Comparison of ENCODE assay signal across 8 mouse cellular contexts in the genomic region with DNA sequence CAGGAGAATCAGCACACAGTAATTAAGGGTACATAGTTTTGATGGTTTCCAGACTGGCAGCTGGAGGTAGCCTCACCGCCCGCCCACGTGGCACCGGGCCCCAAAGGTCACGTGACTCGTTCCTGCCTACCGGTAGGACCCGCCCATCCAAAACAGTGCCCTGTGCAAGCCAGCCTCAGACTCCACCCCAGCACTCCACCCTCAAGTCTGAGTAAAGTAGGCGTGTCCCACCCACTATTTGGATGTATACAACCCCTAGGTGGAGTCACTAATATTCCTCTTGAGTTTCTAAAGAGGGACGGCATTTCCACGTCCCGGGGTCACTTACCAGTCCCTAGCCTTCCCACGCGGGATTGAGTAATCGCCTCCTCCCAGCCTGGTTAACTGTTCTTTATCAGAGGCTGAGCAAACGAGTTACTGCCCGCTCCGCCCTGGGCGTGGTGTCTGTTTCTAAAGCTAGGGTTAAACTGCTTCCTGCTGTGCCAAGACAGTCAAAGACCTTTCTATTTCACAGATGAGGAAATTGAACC. TPM values are rescaled to one million over a fixed set of nuclear protein-coding genes. Genes with fewer than 3 reads are reported as not detected.
DNase-seq lines count a peak whose midpoint lies in the region; ATAC-seq and TF ChIP-seq lines count a peak whose summit lies in the region.

No protein-coding gene starts in this region.

- no peaks in the 10 kb centered on the region for H3K79me2 ChIP-seq in CH12.LX (replicated peaks; ENCODE audit: control insufficient read depth, extremely low read depth, insufficient read depth, poor library complexity, severe bottlenecking)

- peak overlapping the region; percentile 75 for H3K4me2 ChIP-seq in CH12.LX (ENCODE audit: insufficient read depth, low read depth, poor library complexity, severe bottlenecking)
- H3K4me2 ChIP-seq in forebrain, embryonic 12.5 days: peak overlapping the region; percentile 56
- peak overlapping the region; percentile 99 for H3K4me2 ChIP-seq in limb, embryonic 11.5 days (ENCODE audit: low read depth, severe bottlenecking)
- peak overlapping the region; percentile 51 for H3K4me2 ChIP-seq in midbrain, embryonic 12.5 days (replicated peaks)

- no peak; the same call in 1 of the 2 replicates for TF ChIP-seq RAD21 in CH12.LX (IDR thresholded peaks at IDR 0.05; ENCODE audit: low read depth, low read length)

- H3K27ac ChIP-seq in CH12.LX (ENCODE audit: insufficient read depth, low read depth): peak overlapping the region; percentile 50
- no peak overlapping the region for H3K27ac ChIP-seq in forebrain, embryonic 12.5 days
- peak overlapping the region; percentile 63; the same call in 1 of the 2 replicates for H3K27ac ChIP-seq in limb, embryonic 11.5 days (replicated peaks; ENCODE audit: low read depth, low read length)
- H3K27ac ChIP-seq in midbrain, embryonic 12.5 days (replicated peaks): 0 out of 2 replicates have a peak overlapping the region, but pooled peaks have one; percentile 26

- H3K4me3 ChIP-seq in CH12.LX (replicated peaks in 1 of 3; ENCODE audit: low read depth in 2 of 3, low read length in 2 of 3, poor library complexity in 1 of 3): peak overlapping the region; percentile 68 to 94 (median 71)
- peak overlapping the region; percentile 33 for H3K4me3 ChIP-seq in forebrain, embryonic 12.5 days (replicated peaks)
- H3K4me3 ChIP-seq in limb, embryonic 11.5 days (ENCODE audit: low read depth, low read length): peak overlapping the region; percentile 43
- peak overlapping the region; percentile 33 for H3K4me3 ChIP-seq in midbrain, embryonic 12.5 days

- intact Hi-C loops in heart, postnatal 36 days (cut with DNase I): no loop called here

- ATAC-seq in forebrain, embryonic 12.5 days (ENCODE audit: low FRiP score): no peak; the same call in 1 of the 2 replicates
- peak; percentile 80 for ATAC-seq in limb, embryonic 11.5 days (ENCODE audit: insufficient number of reproducible peaks, low FRiP score, low TSS enrichment, low read depth)
- ATAC-seq in midbrain, embryonic 12.5 days (ENCODE audit: low FRiP score, low read depth): no peak

- peak; percentile 6; the same call in 1 of the 2 replicates for TF ChIP-seq EP300 in CH12.LX (IDR thresholded peaks at IDR 0.05; ENCODE audit: low read length)

- no peaks in the 10 kb centered on the region for H3K9me3 ChIP-seq in CH12.LX (replicated peaks; ENCODE audit: low read length)
- no peaks in the 10 kb centered on the region for H3K9me3 ChIP-seq in forebrain, embryonic 12.5 days
- H3K9me3 ChIP-seq in limb, embryonic 11.5 days (ENCODE audit: control insufficient read depth, low read length): no peaks in the 10 kb centered on the region
- no peaks in the 10 kb centered on the region for H3K9me3 ChIP-seq in midbrain, embryonic 12.5 days

- peak overlapping the region; percentile 33; the same call in 1 of the 2 replicates for H3K9ac ChIP-seq in CH12.LX (ENCODE audit: insufficient read depth, low read depth)
- peak overlapping the region; percentile 33 for H3K9ac ChIP-seq in forebrain, embryonic 12.5 days
- H3K9ac ChIP-seq in limb, embryonic 11.5 days (ENCODE audit: low read length): peak overlapping the region; percentile 63; the same call in 1 of the 2 replicates
- H3K9ac ChIP-seq in midbrain, embryonic 12.5 days (replicated peaks): no peak overlapping the region; the same call in 1 of the 2 replicates

- no peaks in the 10 kb centered on the region for H3K27me3 ChIP-seq in CH12.LX (replicated peaks)
- H3K27me3 ChIP-seq in forebrain, embryonic 12.5 days: peaks cover 77% of the 10 kb centered on the region
- peaks cover 2% of the 10 kb centered on the region; the same call in 1 of the 2 replicates for H3K27me3 ChIP-seq in limb, embryonic 11.5 days (ENCODE audit: control insufficient read depth, insufficient read depth, low read length)
- peaks cover 66% of the 10 kb centered on the region for H3K27me3 ChIP-seq in midbrain, embryonic 12.5 days

- DNase-seq in CH12.LX (ENCODE audit: extremely low read depth): peak; percentile 99
- DNase-seq in adrenal gland, postnatal 25 days: peak; percentile 91
- DNase-seq in heart, postnatal 36 days: peak; percentile 82 to 84
- DNase-seq in limb, embryonic 11.5 days (ENCODE audit: low spot score): peak; percentile 88
- peak; percentile 95 for DNase-seq in spleen, postnatal 4 days (ENCODE audit: low spot score in 2 of 2)
- DNase-seq in right cerebral cortex, adult 18-20 months: no peak

- in situ Hi-C loops in CH12.LX (cut with MboI; ENCODE audit: low pct_ligation_motif_present, low pct_unique_long_range_greater_than_20kb, low sequenced_read_pairs): no loop called here

- peaks cover 21 to 49% of the 10 kb centered on the region in 2 experiments for H3K36me3 ChIP-seq in CH12.LX (replicated peaks in 1 of 2; ENCODE audit: control insufficient read depth in 1 of 2, insufficient read depth in 1 of 2, low read length in 1 of 2)
- no peaks in the 10 kb centered on the region for H3K36me3 ChIP-seq in forebrain, embryonic 12.5 days (replicated peaks)
- 0 out of 2 replicates have a peak, but pooled peaks cover under 1% of the 10 kb centered on the region for H3K36me3 ChIP-seq in limb, embryonic 11.5 days (ENCODE audit: control insufficient read depth, insufficient read depth, low read length)
- H3K36me3 ChIP-seq in midbrain, embryonic 12.5 days: no peaks in the 10 kb centered on the region

- WGBS in forebrain, embryonic 12.5 days: 3% methylated on average over 19 of the region's 19 CpGs
- WGBS in limb, embryonic 11.5 days: under 1% methylated on average over 19 of the region's 19 CpGs
- 2% methylated on average over 19 of the region's 19 CpGs for WGBS in midbrain, embryonic 12.5 days

- H3K4me1 ChIP-seq in CH12.LX (ENCODE audit: control insufficient read depth in 1 of 2, insufficient read depth in 2 of 2): peaks cover 8 to 60% of the 10 kb centered on the region in 2 experiments; a peak in 3 of 4 replicates
- H3K4me1 ChIP-seq in forebrain, embryonic 12.5 days: peaks cover 41% of the 10 kb centered on the region
- peaks cover 27% of the 10 kb centered on the region for H3K4me1 ChIP-seq in limb, embryonic 11.5 days (ENCODE audit: control insufficient read depth, insufficient read depth, low read length)
- H3K4me1 ChIP-seq in midbrain, embryonic 12.5 days: peaks cover 37% of the 10 kb centered on the region

- TF ChIP-seq POLR2A in CH12.LX (IDR thresholded peaks at IDR 0.05; ENCODE audit: low read depth, low read length): peak; percentile 53

- dilution Hi-C loops in CH12.LX (cut with MboI; ENCODE audit: extremely low pct_ligation_motif_present, extremely low pct_unique_long_range_greater_than_20kb, low sequenced_read_pairs): no loop called here

- 0 out of 4 replicates have a peak, but pooled peaks of 1 of the 2 experiments have one; percentile 23 for TF ChIP-seq CTCF in CH12.LX (conservative IDR thresholded peaks at IDR 0.05 in 1 of 2, IDR thresholded peaks at IDR 0.05 in 1 of 2; ENCODE audit: low read depth in 2 of 2, low read length in 2 of 2)

RNA-seq across cellular contexts. Expression of a gene that starts 1.2 kb away (rescaled TPM):
- 4.0 and 6.1 TPM in 2 replicates for total RNA-seq in CH12.LX (2012; rRNA removed)
- total RNA-seq in CH12.LX (2014; rRNA removed): 1.4 and 2.2 TPM in 2 replicates
- polyA plus RNA-seq in CH12.LX (2012; ENCODE audit: insufficient read length, low read depth): 8.8 and 9.8 TPM in 2 replicates
- total RNA-seq in adrenal gland, postnatal 25 days (2021): 3.1 and 4.6 TPM in 2 replicates
- polyA plus RNA-seq in forebrain, embryonic 12.5 days (2016; fragmentation: Nextera tagmentation; extraction: Ambion mirVana): 0.82 and 1.2 TPM in 2 replicates
- total RNA-seq in heart, postnatal 36 days (2021): 1 to 10 TPM; 4.0 to 4.1 TPM
- 0.60 and 0.87 TPM in 2 replicates for polyA plus RNA-seq in limb, embryonic 11.5 days (2014; fragmentation: Nextera tagmentation; extraction: Ambion mirVana)
- polyA plus RNA-seq in midbrain, embryonic 12.5 days (2016; fragmentation: Nextera tagmentation; extraction: Ambion mirVana): 0.37 and 0.92 TPM in 2 replicates

RNA-seq across cellular contexts. Expression of a gene that starts 1.4 kb away (rescaled TPM):
- total RNA-seq in CH12.LX (2012; rRNA removed): 24.8 and 26.8 TPM in 2 replicates
- 16.3 and 16.8 TPM in 2 replicates for total RNA-seq in CH12.LX (2014; rRNA removed)
- polyA plus RNA-seq in CH12.LX (2012; ENCODE audit: insufficient read length, low read depth): 28.4 and 30.0 TPM in 2 replicates
- 31.9 and 43.5 TPM in 2 replicates for total RNA-seq in adrenal gland, postnatal 25 days (2021)
- 3.0 and 4.4 TPM in 2 replicates for polyA plus RNA-seq in forebrain, embryonic 12.5 days (2016; fragmentation: Nextera tagmentation; extraction: Ambion mirVana)
- 10 to 100 TPM; 11.2 to 18.4 TPM for total RNA-seq in heart, postnatal 36 days (2021)
- polyA plus RNA-seq in limb, embryonic 11.5 days (2014; fragmentation: Nextera tagmentation; extraction: Ambion mirVana): 13.5 and 19.3 TPM in 2 replicates
- polyA plus RNA-seq in midbrain, embryonic 12.5 days (2016; fragmentation: Nextera tagmentation; extraction: Ambion mirVana): 6.5 and 6.6 TPM in 2 replicates

RNA-seq across cellular contexts. Expression of a gene that starts 16.8 kb away (rescaled TPM):
- total RNA-seq in CH12.LX (2012; rRNA removed) (0.46 and 0.93 TPM in 2 replicates), CH12.LX (2014; rRNA removed) (1.3 and 1.5 TPM in 2 replicates)
- polyA plus RNA-seq in CH12.LX (2012; ENCODE audit: insufficient read length, low read depth): 1.4 and 1.7 TPM in 2 replicates
- total RNA-seq in adrenal gland, postnatal 25 days (2021): not detected in 2 replicates
- polyA plus RNA-seq in forebrain, embryonic 12.5 days (2016; fragmentation: Nextera tagmentation; extraction: Ambion mirVana): not detected in 2 replicates
- not detected for total RNA-seq in heart, postnatal 36 days (2021)
- polyA plus RNA-seq in limb, embryonic 11.5 days (2014; fragmentation: Nextera tagmentation; extraction: Ambion mirVana): 0.71 and 0.83 TPM in 2 replicates
- polyA plus RNA-seq in midbrain, embryonic 12.5 days (2016; fragmentation: Nextera tagmentation; extraction: Ambion mirVana): 0.28 TPM in 1 of 2 replicates, not detected in the other

RNA-seq across cellular contexts. Expression of a gene that starts 28.8 kb away (rescaled TPM):
- total RNA-seq in CH12.LX (2012; rRNA removed) (0.59 and 1.0 TPM in 2 replicates), CH12.LX (2014; rRNA removed) (0.50 TPM in 1 of 2 replicates, not detected in the other)
- 0.80 and 1.6 TPM in 2 replicates for polyA plus RNA-seq in CH12.LX (2012; ENCODE audit: insufficient read length, low read depth)
- 1.00 and 1.8 TPM in 2 replicates for total RNA-seq in adrenal gland, postnatal 25 days (2021)
- 0.15 and 0.56 TPM in 2 replicates for polyA plus RNA-seq in forebrain, embryonic 12.5 days (2016; fragmentation: Nextera tagmentation; extraction: Ambion mirVana)
- total RNA-seq in heart, postnatal 36 days (2021): 1 to 10 TPM in 1 of 2 experiments, not detected in 1; 1.1 TPM
- polyA plus RNA-seq in limb, embryonic 11.5 days (2014; fragmentation: Nextera tagmentation; extraction: Ambion mirVana): 0.16 TPM in 1 of 2 replicates, not detected in the other
- 0.56 TPM in 1 of 2 replicates, not detected in the other for polyA plus RNA-seq in midbrain, embryonic 12.5 days (2016; fragmentation: Nextera tagmentation; extraction: Ambion mirVana)

RNA-seq across cellular contexts. Expression of a gene that starts 28.8 kb away (rescaled TPM):
- total RNA-seq in CH12.LX (2012; rRNA removed) (362 and 409 TPM in 2 replicates), CH12.LX (2014; rRNA removed) (395 and 553 TPM in 2 replicates)
- polyA plus RNA-seq in CH12.LX (2012; ENCODE audit: insufficient read length, low read depth): 513 and 654 TPM in 2 replicates
- 98.3 and 108 TPM in 2 replicates for total RNA-seq in adrenal gland, postnatal 25 days (2021)
- 20.6 and 25.5 TPM in 2 replicates for polyA plus RNA-seq in forebrain, embryonic 12.5 days (2016; fragmentation: Nextera tagmentation; extraction: Ambion mirVana)
- 100 to 1,000 TPM; 109 to 119 TPM for total RNA-seq in heart, postnatal 36 days (2021)
- polyA plus RNA-seq in limb, embryonic 11.5 days (2014; fragmentation: Nextera tagmentation; extraction: Ambion mirVana): 30.1 and 33.2 TPM in 2 replicates
- 26.2 and 27.0 TPM in 2 replicates for polyA plus RNA-seq in midbrain, embryonic 12.5 days (2016; fragmentation: Nextera tagmentation; extraction: Ambion mirVana)
